Mouse (Mus musculus) liver, adult (tissue): ENCODE results near the gene Dnajc6.

Experiments
- GATA4 ChIP-seq: IDR thresholded peaks from 2 replicates; pipeline ENCODE4 v1.6.1; 2014; ENCODE audit warnings: mild to moderate bottlenecking, low read length; ENCODE audit not compliant: insufficient replicate concordance

Dnajc6 gene

GRCm38 (mm10) chr4:101496188-101496533, 287 bp upstream of the Dnajc6 start:
- no peak for TF ChIP-seq GATA4

GRCm38 (mm10) chr4:101497336-101497735, 888 bp downstream of the Dnajc6 start:
- TF ChIP-seq GATA4, result no peak

- no peak for TF ChIP-seq GATA4
Observed at GRCm38 (mm10) chr4:101504470-101505007, 8.1 kb downstream of the Dnajc6 start.

- no peak for TF ChIP-seq GATA4
Observed at GRCm38 (mm10) chr4:101505966-101506365, 9.5 kb downstream of the Dnajc6 start.

- TF ChIP-seq GATA4, result no peak
Observed at GRCm38 (mm10) chr4:101506372-101506771, 9.9 kb downstream of the Dnajc6 start.

- no peak for TF ChIP-seq GATA4
Observed at GRCm38 (mm10) chr4:101507571-101508422, 11.3 kb downstream of the Dnajc6 start.

- TF ChIP-seq GATA4, result no peak
Observed at GRCm38 (mm10) chr4:101508431-101508830, 12.0 kb downstream of the Dnajc6 start.

- TF ChIP-seq GATA4, result no peak
Observed at GRCm38 (mm10) chr4:101508851-101509577, 12.6 kb downstream of the Dnajc6 start.

- TF ChIP-seq GATA4, result no peak
Observed at GRCm38 (mm10) chr4:101510111-101510903, 13.9 kb downstream of the Dnajc6 start.

GRCm38 (mm10) chr4:101510904-101511210, 14.4 kb downstream of the Dnajc6 start:
- no peak for TF ChIP-seq GATA4

- TF ChIP-seq GATA4, result no peak
Observed at GRCm38 (mm10) chr4:101511768-101512521, 15.5 kb downstream of the Dnajc6 start.

GRCm38 (mm10) chr4:101513251-101513650, 16.8 kb downstream of the Dnajc6 start:
- TF ChIP-seq GATA4, result no peak

GRCm38 (mm10) chr4:101515853-101516252, 19.4 kb downstream of the Dnajc6 start:
- no peak for TF ChIP-seq GATA4

- TF ChIP-seq GATA4, result no peak
Observed at GRCm38 (mm10) chr4:101516434-101517168, 20.2 kb downstream of the Dnajc6 start.
